Mouse (Mus musculus) lung, adult 18-20 months (tissue): ENCODE measurements around the gene Arhgef25.

ENCODE experiments used
- DNase-seq, 2 experiments: peaks; one replicate each; pipeline ENCODE4 v3.0.0; 2022; ENCODE audit warnings: mixed read lengths in 2 of 2

Arhgef25 gene

GRCm38 (mm10) chr10:127189651-127190381 lies at the start of gene Arhgef25:
TSS of gene Arhgef25 (minus strand) at chr10:127190083.
- peak; percentile 43 to 51 for DNase-seq

- DNase-seq = no peak
These were observed 48.5 kb upstream of the Arhgef25 start for GRCm38 (mm10) chr10:127238241-127238824.

- DNase-seq = no peak
These were observed 46.7 kb upstream of the Arhgef25 start for GRCm38 (mm10) chr10:127236541-127236940.

GRCm38 (mm10) chr10:127233141-127233540 lies 43.3 kb upstream of the Arhgef25 start:
- no peak for DNase-seq

- no peak for DNase-seq
These were observed 41.9 kb upstream of the Arhgef25 start for GRCm38 (mm10) chr10:127231741-127232140.

GRCm38 (mm10) chr10:127230693-127231092 lies 40.8 kb upstream of the Arhgef25 start:
- DNase-seq = no peak

GRCm38 (mm10) chr10:127228897-127229296 lies 39.0 kb upstream of the Arhgef25 start:
- DNase-seq = peak in 1 of 2 experiments; percentile 42

GRCm38 (mm10) chr10:127227163-127227562 lies 37.3 kb upstream of the Arhgef25 start:
- no peak for DNase-seq

- DNase-seq = peak in 1 of 2 experiments; percentile 11
These were observed 36.5 kb upstream of the Arhgef25 start for GRCm38 (mm10) chr10:127226318-127226895.

- no peak for DNase-seq
These were observed 35.8 kb upstream of the Arhgef25 start for GRCm38 (mm10) chr10:127225732-127226131.

GRCm38 (mm10) chr10:127225213-127225612 lies 35.3 kb upstream of the Arhgef25 start:
- no peak for DNase-seq

- DNase-seq = no peak
These were observed 28.5 kb upstream of the Arhgef25 start for GRCm38 (mm10) chr10:127218339-127218738.

- no peak for DNase-seq
These were observed 27.3 kb upstream of the Arhgef25 start for GRCm38 (mm10) chr10:127217177-127217576.

- DNase-seq = no peak
These were observed 26.6 kb upstream of the Arhgef25 start for GRCm38 (mm10) chr10:127216456-127216855.

GRCm38 (mm10) chr10:127214422-127214803 lies 24.5 kb upstream of the Arhgef25 start:
- no peak for DNase-seq

GRCm38 (mm10) chr10:127213704-127214421 lies 24.0 kb upstream of the Arhgef25 start:
- DNase-seq = no peak

GRCm38 (mm10) chr10:127213272-127213671 lies 23.4 kb upstream of the Arhgef25 start:
- no peak for DNase-seq

- peak; percentile 93 to 94 for DNase-seq
These were observed 21.6 kb upstream of the Arhgef25 start, which contains the start of gene Pip4k2c for GRCm38 (mm10) chr10:127211414-127211854. TSS of gene Pip4k2c (minus strand) at chr10:127211585.

- peak; percentile 36 to 56 for DNase-seq
These were observed 21.1 kb upstream of the Arhgef25 start for GRCm38 (mm10) chr10:127210961-127211405.

- no peak for DNase-seq
These were observed 20.2 kb upstream of the Arhgef25 start for GRCm38 (mm10) chr10:127209928-127210570.

GRCm38 (mm10) chr10:127208921-127209320 lies 19.0 kb upstream of the Arhgef25 start:
- no peak for DNase-seq

GRCm38 (mm10) chr10:127205373-127205772 lies 15.5 kb upstream of the Arhgef25 start:
- DNase-seq = no peak
